Mouse (Mus musculus) lung, embryonic 15.5 days (tissue): ENCODE measurements around the gene Lfng. TPM values are rescaled to one million over a fixed set of nuclear protein-coding genes. Genes with fewer than 3 reads are reported as not detected.
A peak's percentile ranks its signal among the peaks of the same experiment; 100 is the strongest.

Source experiments
- ATAC-seq: fragments of 200-750 bp; cut with Nextera tagmentation; 2 replicates; pipeline ENCODE4 v1.8.0; 2017; ENCODE audit warnings: moderate number of reproducible peaks, borderline replicate concordance; ENCODE audit not compliant: low FRiP score, low TSS enrichment; ENCODE audit errors: extremely low read depth
- H3K27ac ChIP-seq: fragments of 300-500 bp; sonication (generic); 2 replicates; pipeline ENCODE4 v1.5.1; 2015; ENCODE audit warnings: moderate library complexity, mild to moderate bottlenecking, inconsistent platforms
- H3K27me3 ChIP-seq: fragments of 300-500 bp; sonication (generic); 2 replicates; pipeline ENCODE4 v1.6.1; 2015; ENCODE audit warnings: inconsistent platforms
- H3K36me3 ChIP-seq: fragments of 300-500 bp; sonication (generic); 2 replicates; pipeline ENCODE4 v1.6.1; 2015; ENCODE audit warnings: inconsistent platforms
- H3K4me1 ChIP-seq: fragments of 300-500 bp; sonication (generic); 2 replicates; pipeline ENCODE4 v1.6.1; 2015; ENCODE audit warnings: inconsistent platforms
- H3K4me2 ChIP-seq: fragments of 300-500 bp; sonication (generic); 2 replicates; pipeline ENCODE4 v1.6.1; 2015; ENCODE audit warnings: inconsistent platforms, mild to moderate bottlenecking, moderate library complexity
- H3K4me3 ChIP-seq: fragments of 300-500 bp; sonication (generic); 2 replicates; pipeline ENCODE4 v1.5.1; 2015; ENCODE audit warnings: mild to moderate bottlenecking, inconsistent platforms
- H3K9ac ChIP-seq: fragments of 300-500 bp; sonication (generic); 2 replicates; pipeline ENCODE4 v1.6.1; 2015; ENCODE audit warnings: inconsistent platforms
- H3K9me3 ChIP-seq: fragments of 300-500 bp; sonication (generic); 2 replicates; pipeline ENCODE4 v1.6.1; 2016; ENCODE audit warnings: inconsistent platforms
- WGBS: fragments of 180-500 bp; shearing (Covaris S2); methylation state at CpG from one replicate; pipeline ENCODE4 v1.1.7; 2015; 5-methylcytosine and 5-hydroxymethylcytosine counted together
- polyA plus RNA-seq: library from polyadenylated mRNA; unstranded; fragments of >200 nt; fragmentation: Nextera tagmentation; extraction: Ambion mirVana; gene quantifications from 2 replicates; pipeline ENCODE4 v1.2.1, GENCODE M21; 2015

Gene Lfng
- polyA plus RNA-seq, 1 experiment from 2014 or later: 22.5 TPM

DNA sequence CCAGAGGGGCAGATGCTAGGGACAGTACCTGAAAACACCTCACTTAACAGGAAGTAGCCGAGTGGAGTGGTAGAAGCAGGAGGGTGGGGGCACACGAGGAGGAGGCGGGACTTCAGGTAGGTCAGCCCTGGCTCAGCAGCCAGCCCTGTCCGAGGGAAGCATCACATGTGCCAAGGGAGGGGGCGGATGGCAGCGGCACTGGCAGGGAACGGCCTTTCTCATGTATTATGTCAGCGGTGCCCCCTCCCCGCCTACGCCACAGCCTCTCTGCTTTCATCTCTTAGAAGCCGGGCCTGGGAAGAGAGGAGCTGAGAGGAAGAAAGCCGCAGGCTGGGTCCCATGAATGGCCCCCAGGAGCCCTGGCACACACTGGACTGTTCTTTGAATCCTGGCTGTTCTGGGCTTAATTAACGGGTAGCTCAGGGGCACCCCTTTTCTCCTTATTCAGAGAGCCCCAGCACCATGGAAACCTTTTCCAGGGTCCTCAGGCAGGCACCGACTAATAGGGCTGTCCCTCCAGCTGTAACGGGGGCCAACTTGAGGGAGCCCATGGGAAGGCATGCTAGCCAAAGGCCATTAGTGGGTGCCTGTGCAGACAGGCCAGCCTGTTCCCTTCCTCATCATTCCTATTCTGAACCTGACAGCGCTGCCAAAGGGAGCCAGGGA lies 52.6 kb downstream of the Lfng start:
- no peaks in the 10 kb centered on the region for H3K36me3 ChIP-seq
- no peak overlapping the region for H3K27ac ChIP-seq
- peaks cover 10% of the 10 kb centered on the region; the same call in 1 of the 2 replicates for H3K27me3 ChIP-seq
- no peak overlapping the region for H3K4me3 ChIP-seq
- WGBS: 40% methylated on average over 16 of the region's 16 CpGs
- H3K4me2 ChIP-seq: no peak overlapping the region
- H3K4me1 ChIP-seq: peaks cover 18% of the 10 kb centered on the region
- no peak for ATAC-seq
- no peak overlapping the region for H3K9ac ChIP-seq
- H3K9me3 ChIP-seq: no peaks in the 10 kb centered on the region

DNA sequence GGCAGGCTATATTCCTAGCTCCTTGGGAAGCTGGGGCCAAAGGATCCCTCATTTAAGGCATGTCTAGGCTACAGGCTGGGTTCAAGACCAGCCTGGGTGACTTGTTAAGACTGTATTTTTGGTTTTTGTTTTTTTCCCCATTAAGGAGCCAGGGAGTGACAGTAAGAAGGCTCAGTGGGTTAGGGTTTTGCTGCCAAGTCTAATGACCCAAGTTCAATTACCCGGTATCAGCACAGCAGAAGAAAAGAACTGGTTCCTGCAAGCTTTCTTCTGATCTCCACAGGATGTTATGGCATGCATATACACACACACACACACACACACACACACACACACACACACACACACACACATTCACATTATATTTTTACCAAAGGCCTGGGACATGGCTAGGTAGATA lies 53.3 kb downstream of the Lfng start:
- Histone ChIP-seq H3K36me3 (no peaks in the 10 kb centered on the region), H3K27me3 (peaks cover 10% of the 10 kb centered on the region; the same call in 1 of the 2 replicates), H3K4me3 (no peak overlapping the region), H3K27ac (no peak overlapping the region), H3K9me3 (no peaks in the 10 kb centered on the region), H3K4me1 (peaks cover 18% of the 10 kb centered on the region), H3K4me2 (no peak overlapping the region), H3K9ac (no peak overlapping the region)
- WGBS: 35% methylated on average over 1 of the region's 1 CpGs
- no peak for ATAC-seq

DNA sequence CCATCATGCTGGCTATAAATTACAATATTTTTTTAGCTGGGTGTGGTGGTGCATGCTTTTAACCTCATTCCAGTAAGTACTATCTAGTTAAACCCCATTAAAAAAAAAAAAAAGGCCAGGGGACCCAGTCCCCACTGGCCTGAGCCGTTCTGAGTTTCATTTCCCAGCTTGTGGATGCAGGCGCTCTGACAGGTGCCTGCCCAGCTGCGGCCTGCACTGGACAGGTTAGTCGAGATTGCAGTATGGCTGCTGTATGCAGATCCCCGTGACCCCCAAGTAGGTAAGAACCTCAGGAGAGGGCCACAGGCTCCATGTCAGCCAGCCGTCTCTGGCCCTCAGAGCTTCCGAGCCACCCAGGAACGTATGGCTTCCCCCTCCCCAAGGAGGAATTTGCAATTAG lies 54.3 kb downstream of the Lfng start:
- 57% methylated on average over 8 of the region's 8 CpGs for WGBS
- H3K9me3 ChIP-seq: no peaks in the 10 kb centered on the region
- peaks cover 18% of the 10 kb centered on the region for H3K4me1 ChIP-seq
- H3K27me3 ChIP-seq: peaks cover 10% of the 10 kb centered on the region; the same call in 1 of the 2 replicates
- no peak overlapping the region for H3K4me2 ChIP-seq
- H3K4me3 ChIP-seq: no peak overlapping the region
- no peak for ATAC-seq
- no peaks in the 10 kb centered on the region for H3K36me3 ChIP-seq
- H3K27ac ChIP-seq: no peak overlapping the region
- no peak overlapping the region for H3K9ac ChIP-seq

DNA sequence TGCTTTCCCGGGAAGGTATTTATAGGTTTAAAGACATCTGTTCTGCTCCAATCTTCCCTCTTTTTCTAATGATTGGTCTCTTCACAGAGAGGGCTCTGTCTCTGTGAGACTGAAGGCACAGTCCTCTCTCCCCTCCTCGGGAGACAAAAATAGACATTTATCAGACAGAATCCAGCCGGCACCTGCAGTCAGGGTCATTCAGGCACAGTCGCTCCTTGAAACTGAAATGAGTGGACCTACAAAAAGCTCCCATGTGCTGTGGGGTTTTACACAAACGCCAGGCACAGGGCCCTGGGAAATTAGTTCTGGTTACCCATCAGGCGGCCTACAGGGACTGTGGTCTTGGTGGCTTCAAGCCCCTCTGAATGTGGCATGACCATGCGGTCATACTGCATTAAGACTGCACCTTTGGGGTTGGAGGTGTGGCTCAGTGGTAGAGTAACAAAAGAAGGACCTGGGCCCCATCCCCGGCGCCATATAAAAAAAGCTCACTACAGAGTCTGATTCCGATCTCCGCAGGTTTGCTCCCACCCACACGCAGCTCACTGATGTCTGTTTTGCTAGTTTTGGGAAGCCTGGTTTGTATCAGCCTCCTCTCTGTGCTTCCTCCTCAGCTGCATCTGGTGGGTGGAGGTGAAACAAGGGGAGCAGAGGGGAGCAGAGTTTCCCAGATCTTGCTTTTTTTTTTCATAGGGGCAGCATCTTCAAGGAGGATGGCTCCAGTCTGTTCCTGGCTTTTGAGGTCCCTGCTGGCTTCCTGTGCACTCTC lies 54.9 kb downstream of the Lfng start:
- no peak overlapping the region for H3K27ac ChIP-seq
- peaks cover 10% of the 10 kb centered on the region; the same call in 1 of the 2 replicates for H3K27me3 ChIP-seq
- H3K36me3 ChIP-seq: no peaks in the 10 kb centered on the region
- ATAC-seq: no peak
- no peaks in the 10 kb centered on the region for H3K9me3 ChIP-seq
- WGBS: 62% methylated on average over 12 of the region's 12 CpGs
- H3K4me1 ChIP-seq: peaks cover 18% of the 10 kb centered on the region
- no peak overlapping the region for H3K4me2 ChIP-seq
- no peak overlapping the region for H3K9ac ChIP-seq
- H3K4me3 ChIP-seq: no peak overlapping the region

DNA sequence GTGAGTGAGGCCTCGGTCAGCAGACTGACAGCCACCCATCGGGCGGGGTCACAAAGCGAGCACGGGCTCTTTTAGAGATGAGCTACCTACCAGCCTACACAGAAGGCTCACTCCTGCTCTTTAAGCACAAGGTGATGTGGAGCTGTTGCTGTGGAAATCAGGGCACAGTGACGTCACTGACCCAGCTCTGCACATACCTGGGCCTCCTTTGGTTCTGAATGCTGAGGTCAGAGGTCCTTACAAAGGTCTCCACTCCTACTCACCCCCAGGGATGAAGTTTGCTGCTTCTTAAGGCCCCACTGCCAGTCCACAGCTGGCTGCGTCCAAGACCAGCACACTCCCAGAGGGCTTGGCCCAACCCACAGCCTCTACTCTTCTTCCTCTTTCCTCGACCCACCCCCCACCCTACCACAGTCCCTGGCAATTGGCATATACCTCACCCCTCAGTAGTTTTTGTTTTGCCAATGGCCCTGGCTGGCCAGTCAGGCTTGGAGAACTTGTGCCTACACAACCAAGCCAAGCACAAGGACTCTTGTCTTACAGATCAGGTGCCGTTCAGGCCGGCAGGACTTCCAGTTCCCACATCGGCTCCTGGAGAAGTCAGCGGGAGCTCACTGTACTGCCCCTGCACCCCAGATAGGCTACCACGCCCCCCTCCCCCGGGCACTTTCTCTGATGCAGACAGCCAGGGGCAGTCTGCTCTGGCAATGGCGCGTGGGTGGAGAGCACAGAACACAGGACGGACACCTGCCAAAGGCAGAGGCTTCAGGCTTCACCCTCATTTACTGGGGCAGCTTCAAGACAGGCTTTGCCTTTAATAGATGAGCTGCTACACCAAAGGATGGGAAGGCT lies 55.8 kb downstream of the Lfng start:
- H3K36me3 ChIP-seq: no peaks in the 10 kb centered on the region
- H3K4me3 ChIP-seq: no peak overlapping the region
- WGBS: 58% methylated on average over 17 of the region's 17 CpGs
- no peak overlapping the region for H3K9ac ChIP-seq
- H3K9me3 ChIP-seq: no peaks in the 10 kb centered on the region
- peaks cover 18% of the 10 kb centered on the region for H3K4me1 ChIP-seq
- no peak for ATAC-seq
- peaks cover 10% of the 10 kb centered on the region; the same call in 1 of the 2 replicates for H3K27me3 ChIP-seq
- H3K4me2 ChIP-seq: no peak overlapping the region
- H3K27ac ChIP-seq: 0 out of 2 replicates have a peak overlapping the region, but pooled peaks have one; percentile 24

DNA sequence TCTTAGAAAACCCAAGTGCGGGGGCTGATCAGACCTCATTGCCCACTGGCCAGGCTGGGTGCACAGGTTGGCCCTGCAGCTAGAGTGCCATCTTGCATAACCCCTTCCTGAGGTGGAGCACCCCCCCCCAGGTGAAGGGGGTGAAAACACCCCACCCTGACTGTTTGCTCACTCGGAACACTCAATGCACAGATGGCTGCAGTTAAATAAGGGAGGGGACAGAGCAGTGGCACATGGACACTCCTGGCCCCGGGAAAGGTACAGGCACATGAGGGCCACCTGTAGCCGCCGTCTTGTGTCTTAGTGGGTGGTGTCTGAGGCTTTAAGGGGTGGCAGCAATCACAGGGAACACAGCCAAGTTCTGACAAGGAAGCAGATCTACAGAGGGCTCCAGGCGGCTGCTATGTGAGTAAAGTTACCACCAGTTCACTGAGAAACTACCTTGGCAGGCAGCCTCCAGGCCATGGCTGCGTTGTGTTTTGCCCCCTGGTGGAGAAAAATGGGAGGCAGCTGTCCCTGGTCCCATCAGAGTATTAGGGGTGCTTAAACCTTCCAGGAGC lies 56.6 kb downstream of the Lfng start:
- peak overlapping the region; percentile 29; the same call in 1 of the 2 replicates for H3K27ac ChIP-seq
- H3K4me1 ChIP-seq: peaks cover 18% of the 10 kb centered on the region
- WGBS: 38% methylated on average over 7 of the region's 7 CpGs
- peaks cover 2% of the 10 kb centered on the region for H3K36me3 ChIP-seq
- H3K27me3 ChIP-seq: peaks cover 10% of the 10 kb centered on the region; the same call in 1 of the 2 replicates
- H3K9me3 ChIP-seq: no peaks in the 10 kb centered on the region; the same call in 1 of the 2 replicates
- no peak overlapping the region for H3K4me2 ChIP-seq
- ATAC-seq: peak; percentile 60
- no peak overlapping the region for H3K9ac ChIP-seq
- H3K4me3 ChIP-seq: no peak overlapping the region

Other genes with a start within 250 kb of the Lfng start
- 17.8 and 19.9 TPM in 2 replicates for gene Snx8, start 218.1 kb upstream of the Lfng start, polyA plus RNA-seq
- 115 and 129 TPM in 2 replicates for gene Eif3b, start 188.0 kb upstream of the Lfng start, polyA plus RNA-seq
- 0.06 TPM in 1 of 2 replicates, not detected in the other for gene Gm4869, start 161.7 kb upstream of the Lfng start, polyA plus RNA-seq
- gene Chst12, start 101.8 kb upstream of the Lfng start, polyA plus RNA-seq: 21.4 and 22.6 TPM in 2 replicates
- 0.28 TPM in 1 of 2 replicates, not detected in the other for gene Grifin, start 42.2 kb upstream of the Lfng start, polyA plus RNA-seq
- 38.0 and 39.1 TPM in 2 replicates for gene Ttyh3, start 41.7 kb downstream of the Lfng start, polyA plus RNA-seq
- gene Iqce, start 95.1 kb downstream of the Lfng start, polyA plus RNA-seq: 21.9 and 22.3 TPM in 2 replicates
- gene Brat1, start 97.7 kb downstream of the Lfng start, polyA plus RNA-seq: 22.6 and 24.2 TPM in 2 replicates
- 1.2 and 1.3 TPM in 2 replicates for gene Amz1, start 116.8 kb downstream of the Lfng start, polyA plus RNA-seq
- 50.9 and 59.9 TPM in 2 replicates for gene Gna12, start 223.1 kb downstream of the Lfng start, polyA plus RNA-seq